Mouse (Mus musculus) bone marrow, adult 2 months (tissue): ENCODE results near the gene Tll2.
A peak's percentile ranks its signal among the peaks of the same experiment; 100 is the strongest.

Experiments
- CTCF ChIP-seq: fragments of 200-500 bp; IDR thresholded peaks from 2 replicates; pipeline ENCODE4 v1.5.1; 2011; ENCODE audit warnings: low read length, control low read depth; ENCODE audit not compliant: control insufficient read depth, insufficient read depth
- POLR2A ChIP-seq: fragments of 200-500 bp; IDR thresholded peaks from 2 replicates; pipeline ENCODE4 v1.6.1; 2011; ENCODE audit warnings: low read depth, mild to moderate bottlenecking, control low read depth, low read length, borderline replicate concordance; ENCODE audit not compliant: control insufficient read depth

- TF ChIP-seq CTCF (peak; percentile 69), POLR2A (no peak)
These were observed 116.8 kb downstream of the Tll2 start for GRCm38 (mm10) chr19:41089833-41090232.
